Mouse (Mus musculus) midbrain, embryonic 14.5 days (tissue): ENCODE results near the gene Phtf2. TPM values are rescaled to one million over a fixed set of nuclear protein-coding genes. Genes with fewer than 3 reads are reported as not detected.

Experiments
- ATAC-seq: fragments of 200-750 bp; cut with Nextera tagmentation; 2 replicates; pipeline ENCODE4 v1.8.0; 2017; ENCODE audit warnings: moderate number of reproducible peaks, moderate library complexity; ENCODE audit not compliant: low FRiP score, low TSS enrichment
- DNase-seq: peaks from one replicate; pipeline ENCODE4 v3.0.0-alpha.2; 2015
- H3K27ac ChIP-seq: fragments of 300-500 bp; sonication (generic); replicated peaks from 2 replicates; pipeline ENCODE4 v1.5.1; 2014; ENCODE audit warnings: mild to moderate bottlenecking, low read depth, low read length, moderate library complexity
- H3K27me3 ChIP-seq: fragments of 300-500 bp; sonication (generic); 2 replicates; pipeline ENCODE4 v1.6.1; 2014; ENCODE audit warnings: low read length, control low read depth, mixed read lengths; ENCODE audit not compliant: control insufficient read depth, insufficient read depth
- H3K36me3 ChIP-seq: fragments of 300-500 bp; sonication (generic); 2 replicates; pipeline ENCODE4 v1.6.1; 2014; ENCODE audit warnings: low read length, control low read depth; ENCODE audit not compliant: control insufficient read depth, insufficient read depth
- H3K4me1 ChIP-seq: fragments of 300-500 bp; sonication (generic); 2 replicates; pipeline ENCODE4 v1.6.1; 2014; ENCODE audit warnings: mild to moderate bottlenecking, antibody characterized with exemption, low read length, control low read depth; ENCODE audit not compliant: control insufficient read depth, insufficient read depth
- H3K4me2 ChIP-seq: fragments of 300-500 bp; sonication (generic); 2 replicates; pipeline ENCODE4 v1.6.1; 2014; ENCODE audit warnings: mild to moderate bottlenecking, low read length, moderate library complexity
- H3K4me3 ChIP-seq: fragments of 300-500 bp; sonication (generic); replicated peaks from 2 replicates; pipeline ENCODE4 v1.5.1; 2014; ENCODE audit warnings: low read depth, low read length
- H3K9ac ChIP-seq: fragments of 300-500 bp; sonication (generic); replicated peaks from 2 replicates; pipeline ENCODE4 v1.6.1; 2014; ENCODE audit warnings: mild to moderate bottlenecking, low read length, moderate library complexity
- H3K9me3 ChIP-seq: fragments of 300-500 bp; sonication (generic); 2 replicates; pipeline ENCODE4 v1.6.1; 2016; ENCODE audit warnings: low read length, control low read depth, mixed read lengths; ENCODE audit not compliant: control insufficient read depth
- WGBS: fragments of 180-500 bp; shearing (Covaris S2); extraction: QIAGEN DNeasy Blood & Tissue Kit; methylation state at CpG from one replicate; pipeline ENCODE4 v1.1.7; 2014; 5-methylcytosine and 5-hydroxymethylcytosine counted together
- polyA plus RNA-seq: library from polyadenylated mRNA; unstranded; fragments of >200 nt; fragmentation: Nextera tagmentation; extraction: Ambion mirVana; gene quantifications from 2 replicates; pipeline ENCODE4 v1.2.1, GENCODE M21; 2014

The Phtf2 gene
- polyA plus RNA-seq, 1 experiment from 2014 or later, result 30.5 TPM

- ATAC-seq, result no peak
- Histone ChIP-seq H3K9ac (no peak overlapping the region; the same call in 1 of the 2 replicates), H3K4me3 (peak overlapping the region; percentile 76), H3K9me3 (no peaks in the 10 kb centered on the region), H3K36me3 (no peaks in the 10 kb centered on the region), H3K27ac (no peak overlapping the region), H3K27me3 (no peaks in the 10 kb centered on the region), H3K4me2 (peak overlapping the region; percentile 62), H3K4me1 (peaks cover 19% of the 10 kb centered on the region)
- DNase-seq, result no peak
- 70% methylated on average over 2 of the region's 2 CpGs for WGBS
Measured at GRCm38 (mm10) chr5:20880386-20880785, 1.5 kb downstream of the Phtf2 start.

- no peaks in the 10 kb centered on the region for H3K36me3 ChIP-seq
- 90% methylated on average over 1 of the region's 1 CpGs for WGBS
Measured at GRCm38 (mm10) chr5:20876934-20877426, 4.9 kb downstream of the Phtf2 start.

GRCm38 (mm10) chr5:20873146-20873545 lies 8.8 kb downstream of the Phtf2 start:
- no peak for ATAC-seq
- Histone ChIP-seq H3K4me1 (no peaks in the 10 kb centered on the region), H3K36me3 (no peaks in the 10 kb centered on the region), H3K4me2 (no peak overlapping the region), H3K9me3 (no peaks in the 10 kb centered on the region), H3K9ac (no peak overlapping the region), H3K27ac (no peak overlapping the region), H3K4me3 (no peak overlapping the region), H3K27me3 (no peaks in the 10 kb centered on the region)
- no peak for DNase-seq
- WGBS, result 100% methylated on average over 1 of the region's 1 CpGs

More at GRCm38 (mm10) chr5:20876934-20877426, 4.9 kb downstream of the Phtf2 start:
- Histone ChIP-seq H3K4me2 (no peak overlapping the region), H3K9ac (no peak overlapping the region), H3K27me3 (no peaks in the 10 kb centered on the region), H3K4me1 (peaks cover 6% of the 10 kb centered on the region; the same call in 1 of the 2 replicates), H3K4me3 (no peak overlapping the region), H3K9me3 (no peaks in the 10 kb centered on the region), H3K27ac (no peak overlapping the region)
- ATAC-seq (no peak), DNase-seq (no peak)

GRCm38 (mm10) chr5:20865193-20865755 lies 16.6 kb downstream of the Phtf2 start:
- 92% methylated on average over 2 of the region's 2 CpGs for WGBS
- Histone ChIP-seq H3K27ac (no peak overlapping the region), H3K4me1 (no peaks in the 10 kb centered on the region), H3K36me3 (no peaks in the 10 kb centered on the region), H3K4me3 (no peak overlapping the region), H3K4me2 (no peak overlapping the region), H3K9me3 (no peaks in the 10 kb centered on the region), H3K9ac (no peak overlapping the region), H3K27me3 (no peaks in the 10 kb centered on the region)
- DNase-seq (no peak), ATAC-seq (no peak)

- WGBS, result 91% methylated on average over 4 of the region's 4 CpGs
- Histone ChIP-seq H3K9me3 (no peaks in the 10 kb centered on the region), H3K4me3 (no peak overlapping the region), H3K4me2 (no peak overlapping the region), H3K27ac (no peak overlapping the region), H3K36me3 (no peaks in the 10 kb centered on the region), H3K9ac (no peak overlapping the region), H3K27me3 (no peaks in the 10 kb centered on the region), H3K4me1 (no peaks in the 10 kb centered on the region)
- no peak for ATAC-seq
- DNase-seq, result no peak
Measured at GRCm38 (mm10) chr5:20864216-20864969, 17.5 kb downstream of the Phtf2 start.

- no peak overlapping the region for H3K27ac ChIP-seq
- no peak overlapping the region for H3K4me3 ChIP-seq
- H3K36me3 ChIP-seq, result no peaks in the 10 kb centered on the region
- DNase-seq (no peak), ATAC-seq (no peak)
- H3K27me3 ChIP-seq, result no peaks in the 10 kb centered on the region
- no peak overlapping the region for H3K9ac ChIP-seq
- no peaks in the 10 kb centered on the region for H3K9me3 ChIP-seq
- no peaks in the 10 kb centered on the region for H3K4me1 ChIP-seq
- WGBS, result 97% methylated on average over 2 of the region's 2 CpGs
- no peak overlapping the region for H3K4me2 ChIP-seq
Measured at GRCm38 (mm10) chr5:20861901-20862300, 20.0 kb downstream of the Phtf2 start.

GRCm38 (mm10) chr5:20860565-20860964 lies 21.4 kb downstream of the Phtf2 start:
- Histone ChIP-seq H3K4me2 (no peak overlapping the region), H3K9me3 (no peaks in the 10 kb centered on the region), H3K4me1 (no peaks in the 10 kb centered on the region), H3K4me3 (no peak overlapping the region), H3K27ac (no peak overlapping the region), H3K9ac (no peak overlapping the region), H3K36me3 (no peaks in the 10 kb centered on the region), H3K27me3 (no peaks in the 10 kb centered on the region)
- ATAC-seq (no peak), DNase-seq (no peak)
- WGBS, result 95% methylated on average over 4 of the region's 4 CpGs

GRCm38 (mm10) chr5:20858404-20858803 lies 23.5 kb downstream of the Phtf2 start:
- ATAC-seq (no peak), DNase-seq (no peak)
- H3K36me3 ChIP-seq, result no peaks in the 10 kb centered on the region
- H3K27me3 ChIP-seq, result no peaks in the 10 kb centered on the region
- H3K4me3 ChIP-seq, result no peak overlapping the region
- H3K27ac ChIP-seq, result no peak overlapping the region
- no peaks in the 10 kb centered on the region for H3K4me1 ChIP-seq
- WGBS, result 95% methylated on average over 2 of the region's 2 CpGs
- H3K9me3 ChIP-seq, result no peaks in the 10 kb centered on the region
- H3K9ac ChIP-seq, result no peak overlapping the region
- H3K4me2 ChIP-seq, result no peak overlapping the region

GRCm38 (mm10) chr5:20855066-20855465 lies 26.9 kb downstream of the Phtf2 start:
- H3K4me1 ChIP-seq, result no peaks in the 10 kb centered on the region
- no peak overlapping the region for H3K9ac ChIP-seq
- H3K4me3 ChIP-seq, result no peak overlapping the region
- DNase-seq, result no peak
- no peaks in the 10 kb centered on the region for H3K9me3 ChIP-seq
- no peaks in the 10 kb centered on the region for H3K36me3 ChIP-seq
- no peak for ATAC-seq
- 94% methylated on average over 4 of the region's 4 CpGs for WGBS
- no peak overlapping the region for H3K27ac ChIP-seq
- no peaks in the 10 kb centered on the region for H3K27me3 ChIP-seq
- H3K4me2 ChIP-seq, result no peak overlapping the region
